Mouse (Mus musculus) testis, adult 2 months (tissue): Measurements from ENCODE around the gene Usp28.

Source experiments
- CTCF ChIP-seq: fragments of 200-500 bp; IDR thresholded peaks from 2 replicates; pipeline ENCODE4 v1.5.1; 2012; ENCODE audit warnings: low read depth, mild to moderate bottlenecking, inconsistent platforms, low read length, moderate library complexity; ENCODE audit not compliant: control insufficient read depth, insufficient read depth, insufficient replicate concordance
- POLR2A ChIP-seq: fragments of 200-500 bp; IDR thresholded peaks from 2 replicates; pipeline ENCODE4 v1.6.1; 2012; ENCODE audit warnings: low read depth, mild to moderate bottlenecking, inconsistent platforms, low read length, moderate library complexity; ENCODE audit not compliant: control insufficient read depth

GRCm38 (mm10) chr9:48987201-48988101, 2.3 kb downstream of the Usp28 start:
- no peak for TF ChIP-seq CTCF
- TF ChIP-seq POLR2A = no peak
